Mouse (Mus musculus) CH12.LX (cell line): ENCODE measurements around the gene Mpp2.

Experiments used
- CTCF ChIP-seq, 2 experiments: IDR thresholded peaks in 1 of 2; conservative IDR thresholded peaks in 1 of 2; 2 replicates each; pipeline ENCODE4 v1.5.1; 2011 to 2012; ENCODE audit warnings: low read depth in 2 of 2, low read length in 2 of 2, improper control_type of control experiment in 1 of 2, inconsistent platforms in 1 of 2, mild to moderate bottlenecking in 1 of 2, moderate library complexity in 1 of 2
- PAX5 ChIP-seq: IDR thresholded peaks from 2 replicates; pipeline ENCODE4 v1.6.1; 2012; ENCODE audit warnings: low read length, inconsistent platforms, mixed read lengths
- POLR2A ChIP-seq: IDR thresholded peaks from 2 replicates; pipeline ENCODE4 v1.6.1; 2011; ENCODE audit warnings: low read depth, mild to moderate bottlenecking, improper control_type of control experiment, low read length
- RCOR1 ChIP-seq: conservative IDR thresholded peaks from 2 replicates; pipeline ENCODE4 v1.6.1; 2012; ENCODE audit warnings: low read depth, mild to moderate bottlenecking, inconsistent platforms, low read length, improper control_type of control experiment
- SIN3A ChIP-seq: IDR thresholded peaks from 2 replicates; pipeline ENCODE4 v1.6.1; 2012; ENCODE audit warnings: low read length, improper control_type of control experiment, inconsistent platforms
- UBTF ChIP-seq: IDR thresholded peaks from 2 replicates; pipeline ENCODE4 v1.6.1; 2012; ENCODE audit warnings: low read depth, mild to moderate bottlenecking, inconsistent platforms, low read length, improper control_type of control experiment, moderate library complexity

GRCm38 (mm10) chr11:102044691-102045212 lies 43.6 kb downstream of the Mpp2 start:
- TF ChIP-seq RCOR1, result no peak
- TF ChIP-seq PAX5, result no peak
- TF ChIP-seq CTCF (conservative IDR thresholded peaks at IDR 0.05 in 1 of 2, IDR thresholded peaks at IDR 0.05 in 1 of 2; ENCODE audit: low read depth in 2 of 2, low read length in 2 of 2), result no peak
- no peak for TF ChIP-seq UBTF
- no peak for TF ChIP-seq POLR2A
- no peak for TF ChIP-seq SIN3A
